Mouse (Mus musculus): ENCODE data around the gene Gm42957. TPM values are rescaled to one million over a fixed set of nuclear protein-coding genes. Genes with fewer than 3 reads are reported as not detected.

Gene Gm42957
- polyA plus RNA-seq, 1 experiment from 2014 or later = 0.02 TPM

DNA sequence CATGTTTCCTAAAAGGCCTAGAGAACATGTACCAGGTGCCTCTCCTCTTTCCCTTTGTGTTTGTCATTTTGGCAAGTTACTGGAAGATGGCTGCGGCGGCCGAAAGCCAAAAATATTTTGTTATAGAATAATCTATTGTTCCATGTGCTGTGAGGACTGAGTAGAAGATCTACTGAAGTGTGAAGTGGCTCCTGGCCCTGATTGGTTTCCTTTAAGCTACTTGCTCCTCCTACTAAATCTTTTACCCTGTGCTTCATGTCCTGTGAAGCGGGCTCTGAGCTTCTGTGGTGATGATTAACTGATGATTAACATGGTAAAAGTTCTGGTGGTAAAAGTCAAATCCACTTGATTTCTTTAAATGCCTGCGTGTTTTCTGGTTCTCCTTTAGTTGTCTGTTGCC is 31.6 kb downstream of the Gm42957 start:
- ATAC-seq (ENCODE audit: low read depth) = no peak
- Histone ChIP-seq H3K27ac (ENCODE audit: low read length) (no peak overlapping the region), H3K9ac (ENCODE audit: low read depth, low read length) (no peak overlapping the region), H3K4me3 (ENCODE audit: low read depth, low read length) (no peak overlapping the region), H3K4me2 (ENCODE audit: low read depth, low read length) (no peak overlapping the region), H3K27me3 (ENCODE audit: control insufficient read depth, insufficient read depth, low read depth, low read length) (peaks cover 10% of the 10 kb centered on the region), H3K36me3 (ENCODE audit: control insufficient read depth, insufficient read depth) (no peaks in the 10 kb centered on the region), H3K9me3 (replicated peaks; ENCODE audit: control insufficient read depth, low read length) (no peaks in the 10 kb centered on the region), H3K4me1 (ENCODE audit: control insufficient read depth, low read depth, low read length) (peaks cover 7% of the 10 kb centered on the region)
- 81% methylated on average over 5 of the region's 5 CpGs for WGBS (ENCODE audit: insufficient replicate concordance)

GRCm38 (mm10) chr3:96667316-96667715 is 32.0 kb downstream of the Gm42957 start:
- whole genome bisulfite sequencing (ENCODE audit: insufficient replicate concordance) = 12% methylated on average over 1 of the region's 1 CpGs
- Histone ChIP-seq H3K4me1 (ENCODE audit: control insufficient read depth, low read depth, low read length) (peaks cover 7% of the 10 kb centered on the region), H3K4me2 (ENCODE audit: low read depth, low read length) (no peak overlapping the region), H3K4me3 (ENCODE audit: low read depth, low read length) (no peak overlapping the region), H3K27ac (ENCODE audit: low read length) (no peak overlapping the region), H3K36me3 (ENCODE audit: control insufficient read depth, insufficient read depth) (no peaks in the 10 kb centered on the region), H3K9ac (ENCODE audit: low read depth, low read length) (no peak overlapping the region), H3K9me3 (replicated peaks; ENCODE audit: control insufficient read depth, low read length) (no peaks in the 10 kb centered on the region), H3K27me3 (ENCODE audit: control insufficient read depth, insufficient read depth, low read depth, low read length) (peaks cover 10% of the 10 kb centered on the region)
- no peak for ATAC-seq (ENCODE audit: low read depth)

DNA sequence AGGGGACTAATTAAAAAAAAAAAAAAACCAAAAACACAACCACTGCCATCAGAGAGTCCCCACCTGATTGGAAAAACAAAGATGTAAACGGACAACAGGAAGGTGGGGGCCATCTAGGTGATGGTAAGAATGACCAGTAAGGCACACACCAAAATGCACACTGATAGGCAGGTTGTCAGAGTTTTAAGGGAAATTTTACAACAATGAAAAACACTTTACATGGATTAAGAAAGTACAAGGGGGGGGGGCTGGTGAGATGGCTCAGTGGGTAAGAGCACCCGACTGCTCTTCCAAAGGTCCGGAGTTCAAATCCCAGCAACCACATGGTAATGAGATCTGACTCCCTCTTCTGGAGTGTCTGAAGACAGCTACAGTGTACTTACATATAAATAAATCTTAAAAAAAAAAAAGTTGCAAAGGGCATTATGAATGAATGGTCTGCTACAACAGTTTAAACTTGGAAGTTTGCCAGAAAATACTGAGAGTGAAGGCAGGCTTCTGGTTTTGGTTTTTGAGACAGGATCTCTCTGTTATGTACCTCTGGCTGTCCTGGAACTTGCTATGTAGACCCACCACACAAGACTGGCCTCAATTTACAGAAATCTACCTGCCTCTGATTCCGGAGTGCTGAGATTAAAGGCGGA is 33.3 kb downstream of the Gm42957 start:
- no peak overlapping the region for H3K4me3 ChIP-seq (ENCODE audit: low read depth, low read length)
- no peak overlapping the region for H3K4me2 ChIP-seq (ENCODE audit: low read depth, low read length)
- H3K4me1 ChIP-seq (ENCODE audit: control insufficient read depth, low read depth, low read length) = peaks cover 4% of the 10 kb centered on the region
- peaks cover 10% of the 10 kb centered on the region for H3K27me3 ChIP-seq (ENCODE audit: control insufficient read depth, insufficient read depth, low read depth, low read length)
- no peak overlapping the region for H3K27ac ChIP-seq (ENCODE audit: low read length)
- ATAC-seq (ENCODE audit: low read depth) = no peak
- H3K9me3 ChIP-seq (replicated peaks; ENCODE audit: control insufficient read depth, low read length) = no peaks in the 10 kb centered on the region
- H3K36me3 ChIP-seq (ENCODE audit: control insufficient read depth, insufficient read depth) = no peaks in the 10 kb centered on the region
- WGBS (ENCODE audit: insufficient replicate concordance) = 83% methylated on average over 5 of the region's 5 CpGs
- H3K9ac ChIP-seq (ENCODE audit: low read depth, low read length) = no peak overlapping the region

DNA sequence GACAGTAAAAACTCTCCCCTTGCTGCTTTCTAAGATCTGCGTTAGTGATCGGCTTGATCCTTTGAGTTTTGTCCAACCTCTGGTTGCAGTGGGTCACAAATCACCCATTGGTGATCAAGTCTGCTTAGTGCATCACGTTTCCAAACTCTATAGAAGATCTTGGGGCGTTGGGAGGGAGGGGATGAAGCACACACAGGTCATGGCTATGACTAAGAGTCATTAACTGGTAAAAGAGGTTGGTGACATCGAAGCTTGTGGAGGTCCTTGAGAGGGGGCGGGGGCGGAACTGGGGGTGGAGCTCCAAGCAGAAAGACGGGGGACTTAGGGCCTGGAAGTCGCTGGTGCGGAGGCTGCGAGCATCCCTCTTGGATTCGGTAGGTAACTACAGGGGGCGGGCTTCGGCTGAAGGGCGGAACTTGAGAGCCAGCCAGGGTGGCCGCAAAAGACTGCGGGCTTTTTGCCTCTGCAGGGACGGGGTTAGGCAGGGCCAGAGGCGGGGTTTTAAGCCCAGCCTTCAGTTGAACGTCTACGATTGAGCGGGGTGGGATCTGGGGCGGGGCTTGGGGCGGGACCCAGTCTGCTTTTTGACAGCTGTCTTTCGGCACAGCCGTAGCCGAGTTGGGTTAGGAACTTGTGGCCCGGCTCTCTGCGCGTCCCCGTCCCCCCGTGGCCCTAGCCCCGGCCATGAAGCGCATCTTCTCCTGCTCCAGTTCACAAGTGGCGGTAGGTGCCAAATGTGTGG is 34.6 kb downstream of the Gm42957 start, which contains the start of gene Ankrd35:
Ankrd35 (plus strand) TSS at position 405 of the 742 bp plus-strand sequence.
- ATAC-seq (ENCODE audit: low read depth) = peak; percentile 96
- Histone ChIP-seq H3K36me3 (ENCODE audit: control insufficient read depth, insufficient read depth) (no peaks in the 10 kb centered on the region), H3K27ac (ENCODE audit: low read length) (no peak within 1 kb of the TSS), H3K4me3 (ENCODE audit: low read depth, low read length) (peak within 1 kb of the TSS; percentile 49), H3K27me3 (ENCODE audit: control insufficient read depth, insufficient read depth, low read depth, low read length) (peaks cover 10% of the 10 kb centered on the region), H3K4me1 (ENCODE audit: control insufficient read depth, low read depth, low read length) (no peaks in the 10 kb centered on the region), H3K9me3 (replicated peaks; ENCODE audit: control insufficient read depth, low read length) (no peaks in the 10 kb centered on the region), H3K4me2 (ENCODE audit: low read depth, low read length) (peak within 1 kb of the TSS; percentile 73), H3K9ac (ENCODE audit: low read depth, low read length) (no peak within 1 kb of the TSS)
- WGBS (ENCODE audit: insufficient replicate concordance) = 6% methylated on average over 35 of the region's 35 CpGs

GRCm38 (mm10) chr3:96671519-96671918 is 36.2 kb downstream of the Gm42957 start:
- no peak for ATAC-seq (ENCODE audit: low read depth)
- H3K4me2 ChIP-seq (ENCODE audit: low read depth, low read length) = no peak overlapping the region
- H3K27me3 ChIP-seq (ENCODE audit: control insufficient read depth, insufficient read depth, low read depth, low read length) = peaks cover 10% of the 10 kb centered on the region
- no peak overlapping the region for H3K4me3 ChIP-seq (ENCODE audit: low read depth, low read length)
- no peaks in the 10 kb centered on the region for H3K9me3 ChIP-seq (replicated peaks; ENCODE audit: control insufficient read depth, low read length)
- no peaks in the 10 kb centered on the region for H3K36me3 ChIP-seq (ENCODE audit: control insufficient read depth, insufficient read depth)
- H3K4me1 ChIP-seq (ENCODE audit: control insufficient read depth, low read depth, low read length) = no peaks in the 10 kb centered on the region
- WGBS (ENCODE audit: insufficient replicate concordance) = 78% methylated on average over 5 of the region's 5 CpGs
- no peak overlapping the region for H3K9ac ChIP-seq (ENCODE audit: low read depth, low read length)
- H3K27ac ChIP-seq (ENCODE audit: low read length) = no peak overlapping the region

DNA sequence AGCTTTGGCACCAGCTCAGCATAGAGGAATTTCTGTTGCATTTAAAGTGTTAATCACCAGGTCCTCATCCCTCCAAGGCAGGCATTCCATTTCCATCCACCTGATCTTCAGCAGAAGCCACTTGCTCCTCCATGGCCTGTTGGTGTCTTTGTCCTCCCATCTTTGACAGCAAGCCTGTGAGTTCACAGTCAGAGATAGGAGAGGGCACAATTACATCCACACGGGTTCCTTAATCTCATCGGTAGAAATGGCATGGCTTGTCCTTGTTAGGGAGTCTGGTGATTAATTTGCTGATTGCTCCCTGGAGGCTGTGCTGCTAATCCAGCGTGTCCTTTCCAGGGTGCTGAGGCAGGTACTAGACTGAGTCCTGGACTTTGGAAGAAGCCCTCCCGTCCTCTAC is 38.2 kb downstream of the Gm42957 start:
- Histone ChIP-seq H3K4me2 (ENCODE audit: low read depth, low read length) (no peak overlapping the region), H3K9ac (ENCODE audit: low read depth, low read length) (no peak overlapping the region), H3K4me1 (ENCODE audit: control insufficient read depth, low read depth, low read length) (no peaks in the 10 kb centered on the region), H3K36me3 (ENCODE audit: control insufficient read depth, insufficient read depth) (no peaks in the 10 kb centered on the region), H3K4me3 (ENCODE audit: low read depth, low read length) (no peak overlapping the region), H3K9me3 (replicated peaks; ENCODE audit: control insufficient read depth, low read length) (no peaks in the 10 kb centered on the region), H3K27ac (ENCODE audit: low read length) (no peak overlapping the region), H3K27me3 (ENCODE audit: control insufficient read depth, insufficient read depth, low read depth, low read length) (peaks cover 10% of the 10 kb centered on the region)
- WGBS (ENCODE audit: insufficient replicate concordance) = 58% methylated on average over 4 of the region's 4 CpGs
- no peak for ATAC-seq (ENCODE audit: low read depth)

DNA sequence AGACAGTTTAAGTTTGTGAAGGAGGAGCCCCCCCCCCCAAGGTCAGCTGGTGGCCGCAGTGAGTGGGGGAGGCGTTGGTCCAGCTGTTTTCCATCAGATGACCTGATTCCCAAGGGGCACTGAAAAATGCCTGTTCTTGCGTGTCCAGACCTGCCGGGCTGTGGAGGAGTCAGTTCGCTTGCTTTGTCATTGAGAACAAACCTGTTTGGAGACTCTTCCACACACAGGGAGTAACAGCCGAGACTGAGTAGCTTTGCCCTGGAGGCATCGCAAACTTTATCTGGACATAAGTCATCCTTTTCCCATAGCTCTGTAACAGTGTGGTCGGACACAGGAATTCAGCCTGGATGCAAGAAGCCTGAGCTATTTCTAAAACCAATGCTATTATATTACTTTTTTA is 39.2 kb downstream of the Gm42957 start:
- Histone ChIP-seq H3K9ac (ENCODE audit: low read depth, low read length) (no peak overlapping the region), H3K4me2 (ENCODE audit: low read depth, low read length) (no peak overlapping the region), H3K27me3 (ENCODE audit: control insufficient read depth, insufficient read depth, low read depth, low read length) (peaks cover 10% of the 10 kb centered on the region), H3K9me3 (replicated peaks; ENCODE audit: control insufficient read depth, low read length) (no peaks in the 10 kb centered on the region), H3K36me3 (ENCODE audit: control insufficient read depth, insufficient read depth) (no peaks in the 10 kb centered on the region), H3K4me3 (ENCODE audit: low read depth, low read length) (no peak overlapping the region), H3K27ac (ENCODE audit: low read length) (no peak overlapping the region), H3K4me1 (ENCODE audit: control insufficient read depth, low read depth, low read length) (no peaks in the 10 kb centered on the region; the same call in 1 of the 2 replicates)
- no peak for ATAC-seq (ENCODE audit: low read depth)
- 66% methylated on average over 8 of the region's 8 CpGs for WGBS (ENCODE audit: insufficient replicate concordance)

- Histone ChIP-seq H3K36me3 (ENCODE audit: control insufficient read depth, insufficient read depth) (no peaks in the 10 kb centered on the region), H3K9me3 (replicated peaks; ENCODE audit: control insufficient read depth, low read length) (no peaks in the 10 kb centered on the region), H3K27ac (ENCODE audit: low read length) (no peak overlapping the region), H3K9ac (ENCODE audit: low read depth, low read length) (no peak overlapping the region), H3K4me1 (ENCODE audit: control insufficient read depth, low read depth, low read length) (no peaks in the 10 kb centered on the region; the same call in 1 of the 2 replicates), H3K27me3 (ENCODE audit: control insufficient read depth, insufficient read depth, low read depth, low read length) (peaks cover 10% of the 10 kb centered on the region), H3K4me2 (ENCODE audit: low read depth, low read length) (no peak overlapping the region), H3K4me3 (ENCODE audit: low read depth, low read length) (no peak overlapping the region)
- ATAC-seq (ENCODE audit: low read depth) = no peak
- 46% methylated on average over 3 of the region's 3 CpGs for WGBS (ENCODE audit: insufficient replicate concordance)
Measured at GRCm38 (mm10) chr3:96675171-96675570, 39.9 kb downstream of the Gm42957 start.

DNA sequence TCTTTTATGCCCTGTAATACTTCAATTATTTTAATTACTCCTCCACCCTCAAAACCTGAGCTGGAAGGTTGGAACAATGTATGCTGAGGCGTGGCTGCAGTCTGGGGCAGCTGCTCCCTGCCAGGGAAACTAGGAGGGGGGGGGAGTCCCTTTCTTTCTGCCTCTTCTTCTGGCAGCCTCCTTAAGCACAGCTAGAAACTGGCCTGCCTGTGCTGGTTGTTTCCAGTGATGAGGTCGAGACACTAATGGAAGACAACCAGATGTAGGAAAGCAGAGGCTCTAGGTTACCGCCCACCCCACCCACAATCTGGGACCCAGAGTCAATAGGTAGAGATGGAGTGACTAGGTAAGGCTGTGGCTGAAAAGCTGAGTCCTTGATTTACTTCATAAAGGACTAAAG is 40.4 kb downstream of the Gm42957 start:
- 62% methylated on average over 3 of the region's 3 CpGs for WGBS (ENCODE audit: insufficient replicate concordance)
- no peak overlapping the region for H3K4me3 ChIP-seq (ENCODE audit: low read depth, low read length)
- peaks cover 8% of the 10 kb centered on the region for H3K27me3 ChIP-seq (ENCODE audit: control insufficient read depth, insufficient read depth, low read depth, low read length)
- no peaks in the 10 kb centered on the region for H3K9me3 ChIP-seq (replicated peaks; ENCODE audit: control insufficient read depth, low read length)
- H3K4me1 ChIP-seq (ENCODE audit: control insufficient read depth, low read depth, low read length) = no peaks in the 10 kb centered on the region; the same call in 1 of the 2 replicates
- H3K36me3 ChIP-seq (ENCODE audit: control insufficient read depth, insufficient read depth) = no peaks in the 10 kb centered on the region
- H3K9ac ChIP-seq (ENCODE audit: low read depth, low read length) = no peak overlapping the region
- H3K4me2 ChIP-seq (ENCODE audit: low read depth, low read length) = no peak overlapping the region
- H3K27ac ChIP-seq (ENCODE audit: low read length) = no peak overlapping the region
- ATAC-seq (ENCODE audit: low read depth) = no peak
